Mouse (Mus musculus): ENCODE measurements around the gene Ppia.
"Not testable (repeated sequence)": the region's sequence is repeated elsewhere in the genome, so short reads cannot be mapped to it uniquely, and the experiment has no call there.

The Ppia gene

DNA sequence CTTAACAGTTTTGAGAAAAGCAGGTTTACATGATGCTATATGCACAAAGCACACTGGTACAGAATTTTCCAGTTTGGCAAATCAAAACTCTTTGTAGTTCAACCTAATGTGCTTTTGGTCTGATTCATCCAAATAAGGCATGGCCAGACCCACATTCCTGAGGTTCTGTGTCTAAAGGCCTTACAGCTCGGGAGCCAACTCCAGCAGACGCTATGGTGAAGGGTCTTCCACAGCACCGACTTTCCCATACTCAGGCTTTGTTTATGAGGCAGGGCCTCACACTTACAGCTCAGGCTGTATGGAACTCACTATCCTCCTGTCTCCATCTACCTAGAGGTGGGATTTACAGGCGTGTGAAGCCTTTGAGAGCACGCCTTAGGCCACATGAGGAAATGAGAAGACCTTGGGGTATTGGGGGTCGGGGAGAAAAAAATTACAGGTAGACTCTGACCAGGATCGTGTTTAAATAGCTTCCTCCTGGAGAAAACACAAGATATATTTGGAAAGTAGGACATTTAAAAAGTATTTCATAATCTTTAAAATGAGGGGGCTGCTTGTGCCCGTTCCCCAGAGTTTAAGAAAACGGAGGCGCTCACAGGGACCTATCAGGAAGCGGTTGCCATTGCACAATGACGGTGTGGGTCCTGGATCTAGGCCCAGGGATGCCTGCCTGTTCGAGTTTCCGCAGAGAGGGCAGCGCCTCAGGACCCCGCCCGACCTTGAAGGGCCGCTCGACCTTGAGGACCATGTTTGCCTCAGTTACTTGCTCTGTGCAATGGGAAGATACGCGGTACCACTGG lies at the start of gene Ppia:
TSS of gene Ppia (plus strand) at position 693 of the 800 bp plus-strand sequence.
- DNase-seq (ENCODE audit: low read depth): no peak

DNA sequence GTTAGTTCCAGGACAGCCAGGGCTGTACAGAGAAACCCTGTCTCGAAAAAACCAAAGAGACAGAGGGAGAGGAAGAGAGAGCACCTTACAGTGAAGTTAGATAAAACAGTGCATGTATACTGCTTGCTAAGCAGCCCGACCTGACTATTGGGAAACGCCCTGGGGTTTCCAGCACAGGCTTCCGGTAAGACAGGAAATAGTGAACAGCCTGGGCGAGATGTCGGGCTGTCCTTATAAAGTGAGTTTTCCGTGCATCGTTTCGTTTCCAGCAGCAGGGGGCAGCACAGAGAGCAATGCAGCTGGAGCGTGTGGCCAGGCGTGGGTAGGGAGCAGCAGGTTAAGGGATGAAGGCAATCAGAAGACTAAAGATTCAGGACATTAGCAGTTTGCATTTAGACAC lies 49.4 kb upstream of the Ppia start:
- peak; percentile 84 for DNase-seq (ENCODE audit: low read depth)

DNA sequence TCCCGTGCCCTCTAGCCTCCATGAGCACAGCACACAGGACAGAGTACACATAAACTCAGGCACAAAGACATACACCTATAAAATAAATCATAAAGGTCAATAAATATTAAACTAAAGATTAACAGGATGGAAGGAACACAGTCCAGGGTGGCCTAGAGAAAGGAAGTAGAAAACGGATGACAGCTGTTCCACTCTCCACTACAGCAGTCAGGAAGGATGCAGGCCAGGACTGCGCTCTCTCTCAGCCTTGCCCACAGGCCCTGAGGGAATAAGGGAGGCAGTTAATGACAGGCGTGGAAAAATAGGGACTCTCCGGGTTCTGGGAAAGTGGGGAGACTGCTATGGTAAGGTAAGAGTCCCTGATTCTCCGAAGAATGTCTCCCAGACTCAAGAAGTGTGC lies 48.8 kb upstream of the Ppia start:
- DNase-seq (ENCODE audit: low read depth): no peak

DNA sequence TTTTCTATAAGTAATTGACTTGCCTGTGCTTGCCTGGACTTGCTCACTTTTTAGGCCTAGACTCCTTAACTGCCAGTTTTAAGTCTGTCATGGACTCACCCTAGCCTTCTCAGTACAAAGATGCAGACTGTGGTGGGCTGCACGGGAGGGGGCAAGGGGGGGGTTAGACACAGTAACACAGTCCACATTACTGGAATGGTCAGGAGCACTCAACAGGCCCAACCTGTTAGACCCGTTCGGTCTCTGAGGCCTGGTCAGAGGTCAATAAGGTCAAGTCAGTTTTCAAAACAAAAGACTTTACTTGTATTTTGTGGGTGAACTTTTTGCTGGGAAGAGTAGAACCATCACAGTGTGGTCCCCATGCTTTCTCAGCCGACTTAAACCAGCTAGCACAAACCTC lies 48.1 kb upstream of the Ppia start:
- no peak for DNase-seq (ENCODE audit: low read depth)

DNA sequence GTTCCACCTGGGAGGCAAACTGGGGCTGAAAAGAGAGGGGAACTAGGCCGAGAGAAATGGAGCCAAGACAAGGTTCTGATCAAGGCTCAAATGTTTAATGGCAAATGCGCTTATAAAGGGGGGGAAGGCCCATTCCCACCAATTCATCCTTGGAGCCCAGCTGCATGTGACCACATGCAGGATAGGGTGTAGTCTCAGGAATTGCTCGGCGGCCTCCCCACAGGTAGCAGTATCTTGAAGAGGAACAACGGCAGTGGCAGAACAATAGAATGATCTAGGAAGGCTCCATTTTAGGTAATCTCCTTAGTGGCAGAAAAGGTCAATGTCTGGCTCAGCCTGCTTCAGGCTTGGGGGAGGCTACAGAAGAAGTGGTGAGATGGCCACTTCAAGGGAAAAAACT lies 47.3 kb upstream of the Ppia start:
- DNase-seq (ENCODE audit: low read depth): not testable (repeated sequence)

DNA sequence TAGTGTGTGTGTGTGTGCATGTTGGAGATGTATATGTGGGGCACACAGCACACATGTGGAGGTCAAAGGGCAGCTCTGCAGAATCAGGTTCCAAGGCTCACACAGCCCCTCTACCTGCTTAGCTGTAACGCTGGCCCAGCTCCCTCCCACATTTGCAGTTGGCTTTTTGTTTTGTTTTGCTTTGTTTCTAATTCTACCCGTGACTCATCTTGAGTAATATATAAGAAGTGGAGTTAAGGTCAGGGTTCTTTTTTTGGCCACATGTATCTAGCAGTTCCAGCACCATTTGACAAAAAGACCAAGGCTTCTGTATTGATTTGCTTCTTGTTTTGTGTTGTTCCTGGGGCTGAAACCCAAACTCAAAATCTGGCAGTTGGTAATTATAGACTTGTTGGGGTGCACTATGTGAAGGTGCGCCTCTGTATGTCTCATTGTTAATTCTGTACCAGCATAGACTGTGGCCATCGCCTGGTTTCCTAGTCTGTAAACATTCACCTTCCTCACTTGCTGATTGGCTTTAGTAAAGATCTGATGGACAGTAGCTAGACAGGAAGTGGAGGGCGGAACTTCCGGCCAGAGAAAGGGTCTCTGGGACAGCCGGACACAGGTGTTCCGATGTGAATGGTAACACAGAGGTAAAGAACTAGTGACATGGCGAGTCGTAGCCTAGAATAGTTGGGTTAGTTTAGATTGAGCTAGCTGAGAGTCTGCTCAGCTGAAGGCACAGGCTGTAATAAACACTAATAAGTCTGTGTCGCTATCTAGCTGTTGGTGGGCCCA lies 43.7 kb upstream of the Ppia start:
- DNase-seq (ENCODE audit: low read depth): no peak

DNA sequence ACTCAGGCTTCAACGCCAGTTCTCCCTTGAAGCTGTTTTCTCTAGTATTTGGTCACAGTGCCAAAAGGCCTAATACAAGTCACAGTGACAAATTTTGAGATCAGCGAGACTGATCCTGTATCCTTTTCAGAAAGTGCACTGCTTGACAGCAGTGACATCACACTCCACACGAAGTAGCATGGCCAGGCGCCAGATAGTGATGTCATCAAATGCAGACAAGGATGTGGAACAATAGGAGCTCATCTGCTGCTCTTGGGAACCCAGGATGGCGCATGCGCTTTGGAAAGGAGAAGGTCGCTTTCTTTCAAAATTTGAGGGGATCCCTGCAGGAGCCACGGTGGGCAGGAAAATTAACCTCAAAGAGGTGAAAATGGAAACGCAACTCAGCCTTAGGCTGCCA lies 42.5 kb upstream of the Ppia start:
- DNase-seq (ENCODE audit: low read depth): no peak

DNA sequence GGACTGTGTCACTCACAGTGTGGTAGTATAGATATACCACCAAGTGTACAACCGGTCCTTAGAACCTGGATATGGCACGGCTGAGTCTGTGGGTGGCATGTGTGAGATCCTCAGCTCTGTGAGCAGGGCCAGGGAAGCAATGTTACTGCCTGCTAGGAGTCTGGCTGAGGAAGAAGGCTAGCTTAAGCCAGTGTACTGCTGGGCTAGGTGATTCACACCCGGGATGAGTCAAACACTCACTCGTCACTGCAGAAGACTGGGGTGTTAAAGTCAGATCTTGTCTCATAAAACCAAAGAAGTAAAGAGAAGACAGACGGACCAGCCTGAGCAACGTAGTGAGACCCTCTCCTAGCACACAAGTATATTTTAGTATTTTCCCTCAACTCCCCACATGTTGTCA lies 34.3 kb upstream of the Ppia start:
- DNase-seq (ENCODE audit: low read depth): no peak

DNA sequence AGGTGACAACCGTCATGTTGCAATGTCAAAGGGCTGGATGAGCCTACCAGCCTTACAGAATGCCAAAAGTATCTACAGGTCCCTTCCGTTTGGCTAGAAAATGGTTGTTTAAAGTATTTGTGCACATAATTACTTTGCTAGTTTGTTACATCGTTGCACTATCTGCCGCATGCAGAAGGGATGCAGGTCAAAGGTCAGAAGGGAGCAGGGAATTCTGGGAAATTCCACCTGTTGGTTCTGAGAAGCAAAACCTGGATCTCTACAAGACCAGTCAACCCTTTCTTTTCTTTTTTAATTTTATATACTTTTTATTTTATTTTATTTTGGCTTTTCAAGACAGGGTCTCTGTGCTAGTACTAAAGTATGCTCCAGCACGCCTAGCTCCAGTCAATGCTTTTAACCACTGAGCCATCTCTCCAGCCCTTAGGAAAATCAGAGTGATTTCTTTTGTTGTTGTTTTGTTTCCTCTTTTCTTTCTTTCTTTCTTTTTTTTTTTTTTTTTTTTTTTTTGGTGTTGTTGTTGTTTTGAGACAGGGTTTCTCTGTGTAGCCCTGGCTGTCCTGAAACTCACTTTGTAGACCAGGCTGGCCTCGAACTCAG lies 27.0 kb upstream of the Ppia start:
- DNase-seq (ENCODE audit: low read depth): no peak

DNA sequence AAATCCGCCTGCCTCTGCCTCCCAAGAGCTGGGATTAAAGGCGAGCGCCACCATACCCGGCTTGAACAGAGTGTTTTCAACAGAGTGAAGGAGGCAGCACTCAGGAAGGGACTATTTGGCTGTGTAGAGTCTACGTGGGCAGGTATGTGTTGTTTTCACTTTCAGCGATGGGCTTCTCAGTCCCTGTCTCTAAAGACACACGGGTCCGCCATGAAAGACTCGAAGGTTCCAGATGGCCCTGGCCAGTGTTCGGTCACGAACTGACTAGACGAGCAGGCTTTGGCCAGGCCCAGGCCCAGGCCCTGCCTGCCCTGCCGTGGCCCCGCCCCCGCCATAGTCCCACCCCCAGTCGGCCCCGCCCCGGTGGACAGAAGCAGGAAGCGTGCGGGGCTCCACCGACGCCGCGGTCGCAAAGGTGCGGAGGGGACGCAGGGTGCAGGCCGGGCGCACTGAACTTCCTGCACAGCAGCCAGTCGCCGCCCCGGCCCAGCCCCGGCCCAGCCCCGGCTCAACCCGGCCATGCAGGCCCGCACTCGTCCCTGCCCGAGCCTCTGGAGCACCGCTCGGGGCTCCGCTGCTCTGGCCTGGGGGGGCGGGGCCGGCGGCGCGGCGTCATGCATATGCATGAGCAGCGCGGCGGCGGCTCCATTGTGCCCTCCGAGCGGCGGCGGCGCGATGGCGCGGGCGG lies 26.4 kb upstream of the Ppia start, which contains the start of gene Zmiz2:
TSS of gene Zmiz2 (plus strand) at position 349 of the 688 bp plus-strand sequence.
- peak; percentile 78 for DNase-seq (ENCODE audit: low read depth)

DNA sequence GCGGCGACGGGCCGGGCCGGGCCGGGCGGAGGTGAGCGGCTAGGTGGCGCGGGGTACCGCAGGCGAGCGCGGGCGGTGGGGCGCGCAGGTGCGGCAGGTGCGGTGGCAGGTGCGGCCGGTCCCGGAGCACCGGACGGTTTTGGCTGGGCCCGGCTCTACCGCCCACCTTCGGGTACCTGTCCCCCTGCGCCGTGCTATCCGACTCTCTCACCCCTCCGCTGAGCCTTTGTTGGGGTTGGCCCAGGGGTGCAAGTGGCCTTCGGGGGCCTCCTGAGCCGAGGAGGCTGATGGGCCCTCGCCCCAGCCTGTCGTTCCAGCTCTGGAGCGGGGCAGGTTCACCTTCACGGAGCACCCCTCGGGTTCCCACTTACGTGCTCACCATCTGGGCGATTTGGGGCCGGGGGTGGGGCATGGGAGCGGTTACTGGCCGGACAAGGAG lies 25.7 kb upstream of the Ppia start:
- DNase-seq (ENCODE audit: low read depth): no peak

DNA sequence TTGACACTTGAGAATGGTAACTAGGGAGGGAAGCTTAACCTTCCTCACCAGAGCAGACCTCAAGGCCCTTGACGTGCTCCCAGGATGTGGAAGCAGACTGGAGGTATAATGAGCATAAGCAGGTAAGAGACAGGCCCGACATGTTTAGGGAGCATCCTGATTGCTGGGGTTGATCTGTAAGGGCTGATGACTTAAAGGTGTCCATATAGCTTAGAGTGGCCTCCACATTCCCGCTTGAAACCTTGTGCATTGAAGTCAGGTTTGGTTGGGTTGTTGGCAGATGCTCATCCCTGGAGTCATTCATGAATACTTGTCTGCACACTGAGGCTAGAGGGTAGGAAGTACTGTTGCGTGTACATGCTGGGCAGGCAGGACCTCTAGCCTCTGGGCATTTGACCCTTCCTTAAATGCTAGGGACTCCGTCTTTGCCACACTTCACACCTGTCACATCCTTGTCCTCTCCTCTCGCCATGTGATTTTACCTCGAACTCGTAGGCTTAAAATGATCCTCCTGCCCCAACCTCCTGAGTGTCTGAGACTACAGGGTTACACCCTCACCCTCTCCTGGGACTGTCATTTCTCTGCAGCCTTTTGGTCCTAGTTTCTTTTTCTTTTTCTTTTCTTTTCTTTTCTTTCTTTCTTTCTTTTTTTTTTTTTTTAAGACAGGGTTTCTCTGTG lies 24.7 kb upstream of the Ppia start:
- DNase-seq (ENCODE audit: low read depth): no peak

DNA sequence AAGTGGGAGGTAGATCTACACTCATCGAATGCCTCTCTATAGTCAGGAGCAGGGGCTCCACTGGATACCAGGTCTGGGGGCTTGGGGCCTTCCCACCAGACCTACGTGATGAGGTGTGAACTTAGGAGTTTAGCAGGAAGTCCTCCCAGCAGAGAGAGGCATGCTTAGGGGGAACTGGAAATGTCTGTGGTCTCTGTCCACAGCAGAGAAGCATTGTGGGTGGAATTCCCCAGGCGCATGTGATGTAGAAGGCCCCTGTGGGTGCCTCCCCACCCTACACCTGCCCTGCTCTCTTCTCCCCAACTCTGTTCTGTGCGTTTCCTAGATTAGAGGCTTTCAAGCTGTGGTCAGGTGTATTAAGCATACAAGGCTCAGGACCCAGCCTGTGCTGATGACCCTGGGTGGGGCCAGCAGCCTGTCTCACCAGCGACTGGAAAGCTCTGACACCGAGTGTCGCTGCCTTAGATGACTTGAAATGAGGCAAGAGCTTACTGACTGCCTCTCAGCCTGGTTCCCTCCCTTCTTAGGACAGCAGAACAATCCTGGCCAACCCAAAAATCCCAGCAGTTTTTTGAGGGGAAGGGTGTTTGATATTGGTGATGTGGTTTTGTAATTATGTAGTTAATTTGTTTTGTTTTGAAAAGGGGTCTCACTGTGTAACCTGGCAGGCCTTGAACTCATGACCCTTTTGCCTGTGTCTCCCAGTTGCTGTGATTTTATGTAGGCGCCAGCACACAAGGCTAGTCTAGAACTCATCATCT lies 23.5 kb upstream of the Ppia start:
- no peak for DNase-seq (ENCODE audit: low read depth)

DNA sequence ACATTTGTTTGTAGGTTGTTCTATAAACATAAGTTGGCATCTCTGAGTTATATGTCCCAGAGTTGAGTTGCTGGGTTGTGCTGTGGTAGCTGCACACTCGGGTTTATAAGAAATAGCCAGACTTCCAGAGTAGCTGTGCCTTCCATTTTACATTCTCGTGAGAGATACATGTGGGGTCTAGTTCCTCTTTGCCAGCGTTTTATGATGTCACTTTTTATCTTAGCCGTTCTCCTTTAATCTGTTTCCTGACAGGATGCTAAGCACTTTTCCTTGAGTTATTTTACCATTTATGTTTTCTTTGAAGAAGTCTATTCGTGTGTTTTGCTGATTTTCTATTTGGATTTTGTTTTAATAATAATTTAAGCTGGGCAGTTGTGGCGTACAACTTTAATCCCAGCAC lies 22.4 kb upstream of the Ppia start:
- DNase-seq (ENCODE audit: low read depth): no peak

DNA sequence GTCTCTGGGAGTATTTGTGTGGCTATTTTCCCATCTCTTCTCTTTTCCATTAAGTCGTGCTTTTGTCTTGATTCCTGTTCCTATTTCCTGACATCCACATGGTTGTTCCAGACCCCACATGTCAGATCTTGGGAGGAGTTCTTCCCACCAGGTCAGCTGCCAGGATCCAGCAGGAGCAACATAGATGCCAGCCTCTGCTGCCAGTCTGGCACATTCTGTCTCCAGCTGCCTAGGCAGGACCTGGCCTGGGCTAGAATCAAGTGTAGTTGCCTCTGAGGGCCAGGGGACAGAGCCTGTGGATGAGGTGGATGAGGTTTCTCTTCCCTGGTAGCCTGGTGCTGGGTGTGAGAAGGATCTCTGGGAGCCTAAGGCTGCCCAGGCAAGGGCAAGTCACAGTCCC lies 21.4 kb upstream of the Ppia start:
- DNase-seq (ENCODE audit: low read depth): no peak

DNA sequence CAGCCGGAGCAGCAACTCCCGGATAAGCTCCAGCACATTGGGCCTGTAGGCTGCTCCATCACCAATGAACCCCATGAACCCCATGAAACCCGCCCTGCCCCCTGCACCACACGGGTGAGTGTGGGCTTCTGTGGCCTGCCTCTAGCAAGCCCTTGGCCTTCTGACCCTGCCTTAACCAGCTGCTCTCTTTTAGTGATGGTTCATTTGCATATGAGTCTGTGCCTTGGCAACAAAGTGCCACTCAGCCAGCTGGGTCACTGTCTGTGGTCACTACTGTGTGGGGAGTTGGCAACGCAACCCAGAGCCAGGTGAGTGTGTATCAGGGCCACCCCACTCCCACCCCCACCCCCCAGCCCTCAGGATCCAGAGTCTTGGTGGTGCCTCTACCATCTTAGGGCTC lies 19.7 kb upstream of the Ppia start:
- no peak for DNase-seq (ENCODE audit: low read depth)

DNA sequence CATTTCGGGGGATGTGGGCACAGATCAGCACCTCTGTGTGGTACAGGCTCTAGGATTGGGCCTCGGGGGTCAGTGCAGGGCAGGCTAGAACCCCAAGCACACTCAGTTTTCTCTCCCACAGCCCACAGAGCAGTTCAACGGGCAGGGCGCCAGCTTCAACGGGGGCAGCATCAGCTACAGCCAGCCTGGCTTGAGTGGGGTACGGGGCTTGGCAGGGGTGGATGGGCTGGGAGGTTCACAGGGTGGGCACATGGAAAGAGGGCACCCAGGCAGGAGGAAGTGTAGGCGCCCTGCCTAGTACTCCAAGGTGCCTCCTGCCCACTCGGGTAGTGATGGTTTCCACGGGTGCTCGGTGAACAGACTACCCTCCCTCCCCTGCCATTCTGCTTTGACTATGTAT lies 17.1 kb upstream of the Ppia start:
- no peak for DNase-seq (ENCODE audit: low read depth)

DNA sequence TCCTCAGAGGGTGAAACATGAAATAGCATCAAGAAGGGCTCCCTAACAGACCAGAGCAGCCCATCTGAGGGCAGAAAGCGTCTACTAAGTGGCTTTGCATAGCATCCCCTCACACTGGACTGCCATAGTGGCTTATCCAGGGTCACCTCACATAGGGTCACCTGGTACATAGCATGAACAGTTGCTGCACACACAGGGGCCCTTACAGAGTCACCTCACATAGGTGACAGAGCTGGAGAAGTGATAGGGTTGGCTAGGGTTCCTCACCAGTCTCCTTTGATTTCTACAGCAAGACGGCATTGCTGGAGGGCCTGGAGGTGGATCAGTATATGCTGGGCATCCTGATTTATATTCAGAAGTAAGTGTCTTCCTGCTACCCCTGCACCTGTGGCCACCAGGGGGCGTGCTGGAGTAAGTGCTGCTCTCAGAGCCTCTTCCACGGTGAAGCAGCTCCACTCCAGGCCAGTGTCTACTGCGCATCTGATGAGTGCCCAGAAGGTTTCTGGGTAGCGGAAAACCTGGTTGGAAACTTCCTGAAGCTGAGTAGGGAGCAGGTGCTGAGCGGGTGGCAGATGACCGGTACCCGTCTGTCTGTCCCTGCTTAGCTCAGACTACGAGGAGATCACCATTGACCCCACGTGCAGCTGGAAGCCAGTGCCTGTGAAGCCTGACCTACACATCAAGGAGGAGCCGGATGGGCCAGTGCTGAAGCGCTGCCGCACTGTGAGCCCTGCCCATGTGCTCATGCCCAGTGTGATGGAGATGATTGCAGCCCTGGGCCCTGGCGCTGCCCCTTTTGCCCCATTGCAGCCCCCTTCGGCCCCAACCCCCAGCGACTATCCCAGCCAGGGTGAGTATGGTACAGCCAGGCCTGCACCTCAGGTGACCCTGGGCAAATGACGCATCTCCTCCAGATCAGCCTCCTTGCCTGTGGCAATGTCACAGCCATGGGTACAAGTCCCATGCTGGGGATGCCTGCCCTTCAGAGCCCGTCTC lies 12.4 kb upstream of the Ppia start:
- no peak for DNase-seq (ENCODE audit: low read depth)

DNA sequence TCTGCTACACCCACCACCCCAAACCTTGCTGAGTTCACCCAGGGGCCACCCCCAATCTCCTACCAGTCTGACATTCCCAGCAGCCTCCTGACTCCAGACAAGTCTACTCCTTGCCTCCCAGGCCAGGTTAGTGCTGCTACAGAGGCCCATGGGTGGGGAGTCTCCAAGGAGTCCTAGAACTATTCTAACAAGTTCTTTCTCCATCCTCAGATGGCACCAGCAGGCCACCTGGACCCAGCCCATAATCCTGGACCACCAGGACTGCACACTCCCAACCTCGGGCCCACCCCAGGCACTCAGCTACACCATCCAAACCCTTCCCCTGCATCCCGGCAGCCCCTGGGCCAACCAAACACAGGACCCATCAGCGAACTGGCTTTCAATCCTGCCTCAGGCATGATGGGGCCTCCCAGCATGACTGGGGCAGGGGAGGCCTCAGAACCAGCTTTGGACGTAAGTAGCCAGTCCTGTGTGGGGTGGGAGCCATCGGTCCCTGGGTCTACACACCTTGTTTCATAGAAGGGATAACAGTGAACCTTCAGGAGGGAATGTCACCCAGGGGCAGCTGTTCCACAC lies 11.3 kb upstream of the Ppia start:
- DNase-seq (ENCODE audit: low read depth): no peak
